Mouse (Mus musculus): ENCODE measurements at regions not wholly inside any gene's neighbourhood (a gene's known extent, or its start where the extent isn't known, plus 50 kb on each side); places are given as distances from the start of the nearest gene placed in this dataset.

DNA sequence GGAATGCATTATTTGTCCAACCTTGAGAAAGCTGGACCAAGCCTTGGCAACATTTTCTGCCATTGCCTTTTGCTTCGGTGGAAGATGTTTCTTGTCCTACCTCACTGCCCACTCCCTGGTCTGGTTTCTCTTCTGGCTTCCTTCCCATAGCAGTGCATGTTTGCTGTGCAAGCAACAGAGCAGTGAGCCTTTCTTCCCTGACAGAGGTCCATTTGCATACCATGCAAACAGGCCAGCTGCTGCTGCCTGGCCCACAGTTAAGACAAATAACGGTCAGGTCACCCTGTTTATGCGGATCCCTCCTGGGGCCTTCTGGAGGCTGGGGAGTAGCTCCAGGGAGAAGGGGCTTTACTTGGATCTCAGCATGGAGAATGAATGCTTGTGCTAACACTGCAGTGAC lies 299.7 kb downstream of the Sox2 start:
- TF ChIP-seq CTCF (IDR thresholded peaks at IDR 0.05; ENCODE audit: low read depth, low read length) = no peak
- no peak for TF ChIP-seq TAL1 (conservative IDR thresholded peaks at IDR 0.05; ENCODE audit: low read depth, low read length)
- TF ChIP-seq GATA1 (IDR thresholded peaks at IDR 0.05; ENCODE audit: borderline replicate concordance, low read length) = no peak
- no peak for TF ChIP-seq POLR2AphosphoS5 (IDR thresholded peaks at IDR 0.05; ENCODE audit: insufficient replicate concordance, low read depth, low read length)

Measured in G1E (cell line).